Mouse (Mus musculus): Measurements from ENCODE around the gene Crybb2. TPM values are rescaled to one million over a fixed set of nuclear protein-coding genes. Genes with fewer than 3 reads are reported as not detected.
A peak's percentile ranks its signal among the peaks of the same experiment; 100 is the strongest.

The Crybb2 gene
- total RNA-seq, 1 experiment = not detected

- no peak overlapping the region for H3K4me3 ChIP-seq (ENCODE audit: insufficient read depth in 1 of 2, low read depth in 1 of 2, low read length in 2 of 2, poor library complexity in 1 of 2, severe bottlenecking in 1 of 2)
- no peak overlapping the region for H3K9ac ChIP-seq (ENCODE audit: insufficient read depth, low read depth, low read length, poor library complexity, severe bottlenecking)
- H3K4me1 ChIP-seq (ENCODE audit: control insufficient read depth in 2 of 2, insufficient read depth in 2 of 2, low read length in 2 of 2, poor library complexity in 1 of 2) = peaks cover 0 to 2% of the 10 kb centered on the region in 2 experiments; a peak in 1 of 4 replicates
- no peaks in the 10 kb centered on the region for H3K9me3 ChIP-seq (ENCODE audit: control insufficient read depth, insufficient read depth, low read depth, low read length)
- DNase-seq (ENCODE audit: low read depth, low spot score) = peak; percentile 66
- no peak overlapping the region for H3K27ac ChIP-seq (ENCODE audit: insufficient read depth, low read depth, low read length, poor library complexity, severe bottlenecking)
- in situ Hi-C loops (cut with MboI; ENCODE audit: low sequenced_read_pairs in 2 of 2, unreplicated experiment in 2 of 2) = loop anchor here (5.0 to 25.0 kb wide), 4 partner anchors 170 to 617 kb away; partner anchors contain the start of gene Gm6588 (in 1 of the 2)
- no peaks in the 10 kb centered on the region for H3K36me3 ChIP-seq (ENCODE audit: control insufficient read depth, insufficient read depth, low read length, poor library complexity, severe bottlenecking)
- TF ChIP-seq ZC3H11A (IDR thresholded peaks at IDR 0.05; ENCODE audit: borderline replicate concordance, low read depth, low read length) (peak; percentile 81), MAFK (IDR thresholded peaks at IDR 0.05; ENCODE audit: insufficient read depth, low read depth, low read length) (no peak)
These were observed 15.6 kb downstream of the Crybb2 start for GRCm38 (mm10) chr5:113054308-113054707.

DNA sequence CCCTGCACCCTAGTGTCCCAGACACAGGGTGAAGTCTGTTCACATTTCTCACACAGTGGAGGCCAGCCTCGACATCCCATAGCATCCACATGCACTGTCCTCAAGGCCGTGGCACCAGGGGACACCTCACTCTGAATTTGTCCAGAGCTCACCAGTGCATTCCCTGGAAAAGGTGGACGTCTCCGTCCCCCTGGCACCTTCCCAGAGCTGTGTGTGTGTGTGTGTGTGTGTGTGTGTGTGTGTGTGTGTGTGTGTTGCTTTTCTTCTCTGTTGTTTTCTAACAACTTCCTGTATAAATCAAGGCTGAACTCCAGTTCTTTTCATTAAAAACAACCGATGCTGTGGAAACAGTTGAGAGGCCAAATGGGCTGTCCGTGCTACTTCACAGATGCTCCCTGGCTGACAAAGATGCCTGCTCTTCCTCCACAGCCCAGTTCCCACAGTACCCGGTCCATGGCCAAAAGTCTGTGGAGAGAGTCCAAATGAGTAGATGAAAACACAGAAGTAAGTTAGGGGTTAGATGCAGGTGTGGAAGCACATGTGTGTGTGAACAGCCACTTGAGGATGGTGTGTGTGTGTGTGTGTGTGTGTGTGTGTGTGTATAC, 19.2 kb downstream of the Crybb2 start:
- in situ Hi-C loops (cut with MboI; ENCODE audit: low sequenced_read_pairs in 2 of 2, unreplicated experiment in 2 of 2) = loop anchor here (5.0 to 25.0 kb wide), 4 partner anchors 166 to 613 kb away; partner anchors contain the start of gene Gm6588 (in 1 of the 2)
- no peaks in the 10 kb centered on the region for H3K9me3 ChIP-seq (ENCODE audit: control insufficient read depth, insufficient read depth, low read depth, low read length)
- H3K4me3 ChIP-seq (ENCODE audit: insufficient read depth in 1 of 2, low read depth in 1 of 2, low read length in 2 of 2, poor library complexity in 1 of 2, severe bottlenecking in 1 of 2) = no peak overlapping the region
- no peaks in the 10 kb centered on the region for H3K36me3 ChIP-seq (ENCODE audit: control insufficient read depth, insufficient read depth, low read length, poor library complexity, severe bottlenecking)
- H3K27ac ChIP-seq (ENCODE audit: insufficient read depth, low read depth, low read length, poor library complexity, severe bottlenecking) = no peak overlapping the region
- H3K9ac ChIP-seq (ENCODE audit: insufficient read depth, low read depth, low read length, poor library complexity, severe bottlenecking) = no peak overlapping the region
- DNase-seq (ENCODE audit: low read depth, low spot score) = no peak
- no peak for TF ChIP-seq ZC3H11A (IDR thresholded peaks at IDR 0.05; ENCODE audit: borderline replicate concordance, low read depth, low read length)
- no peak for TF ChIP-seq ZNF384 (IDR thresholded peaks at IDR 0.05; ENCODE audit: low read depth, low read length)
- TF ChIP-seq CHD2 (IDR thresholded peaks at IDR 0.05; ENCODE audit: low read depth, low read length) = no peak
- TF ChIP-seq HCFC1 (IDR thresholded peaks at IDR 0.05; ENCODE audit: borderline replicate concordance, insufficient read depth, low read length) = no peak
- no peak for TF ChIP-seq MAFK (IDR thresholded peaks at IDR 0.05; ENCODE audit: insufficient read depth, low read depth, low read length)
- peaks cover 0 to 2% of the 10 kb centered on the region in 2 experiments; a peak in 1 of 4 replicates for H3K4me1 ChIP-seq (ENCODE audit: control insufficient read depth in 2 of 2, insufficient read depth in 2 of 2, low read length in 2 of 2, poor library complexity in 1 of 2)

- H3K4me3 ChIP-seq (ENCODE audit: insufficient read depth in 1 of 2, low read depth in 1 of 2, low read length in 2 of 2, poor library complexity in 1 of 2, severe bottlenecking in 1 of 2) = no peak overlapping the region
- DNase-seq (ENCODE audit: low read depth, low spot score) = no peak
- in situ Hi-C loops (cut with MboI; ENCODE audit: low sequenced_read_pairs in 2 of 2, unreplicated experiment in 2 of 2) = loop anchor here (5.0 to 25.0 kb wide), 4 partner anchors 165 to 613 kb away; partner anchors contain the start of gene Gm6588 (in 1 of the 2)
- H3K36me3 ChIP-seq (ENCODE audit: control insufficient read depth, insufficient read depth, low read length, poor library complexity, severe bottlenecking) = no peaks in the 10 kb centered on the region
- no peaks in the 10 kb centered on the region for H3K9me3 ChIP-seq (ENCODE audit: control insufficient read depth, insufficient read depth, low read depth, low read length)
- TF ChIP-seq ZC3H11A (IDR thresholded peaks at IDR 0.05; ENCODE audit: borderline replicate concordance, low read depth, low read length) (no peak), ZNF384 (IDR thresholded peaks at IDR 0.05; ENCODE audit: low read depth, low read length) (no peak), MAFK (IDR thresholded peaks at IDR 0.05; ENCODE audit: insufficient read depth, low read depth, low read length) (no peak), CHD2 (IDR thresholded peaks at IDR 0.05; ENCODE audit: low read depth, low read length) (no peak)
- H3K4me1 ChIP-seq (ENCODE audit: control insufficient read depth in 2 of 2, insufficient read depth in 2 of 2, low read length in 2 of 2, poor library complexity in 1 of 2) = peaks cover 0 to 5% of the 10 kb centered on the region in 2 experiments; a peak in 1 of 4 replicates
- H3K9ac ChIP-seq (ENCODE audit: insufficient read depth, low read depth, low read length, poor library complexity, severe bottlenecking) = no peak overlapping the region
- no peak overlapping the region for H3K27ac ChIP-seq (ENCODE audit: insufficient read depth, low read depth, low read length, poor library complexity, severe bottlenecking)
These were observed 20.0 kb downstream of the Crybb2 start for GRCm38 (mm10) chr5:113049876-113050275.

DNA sequence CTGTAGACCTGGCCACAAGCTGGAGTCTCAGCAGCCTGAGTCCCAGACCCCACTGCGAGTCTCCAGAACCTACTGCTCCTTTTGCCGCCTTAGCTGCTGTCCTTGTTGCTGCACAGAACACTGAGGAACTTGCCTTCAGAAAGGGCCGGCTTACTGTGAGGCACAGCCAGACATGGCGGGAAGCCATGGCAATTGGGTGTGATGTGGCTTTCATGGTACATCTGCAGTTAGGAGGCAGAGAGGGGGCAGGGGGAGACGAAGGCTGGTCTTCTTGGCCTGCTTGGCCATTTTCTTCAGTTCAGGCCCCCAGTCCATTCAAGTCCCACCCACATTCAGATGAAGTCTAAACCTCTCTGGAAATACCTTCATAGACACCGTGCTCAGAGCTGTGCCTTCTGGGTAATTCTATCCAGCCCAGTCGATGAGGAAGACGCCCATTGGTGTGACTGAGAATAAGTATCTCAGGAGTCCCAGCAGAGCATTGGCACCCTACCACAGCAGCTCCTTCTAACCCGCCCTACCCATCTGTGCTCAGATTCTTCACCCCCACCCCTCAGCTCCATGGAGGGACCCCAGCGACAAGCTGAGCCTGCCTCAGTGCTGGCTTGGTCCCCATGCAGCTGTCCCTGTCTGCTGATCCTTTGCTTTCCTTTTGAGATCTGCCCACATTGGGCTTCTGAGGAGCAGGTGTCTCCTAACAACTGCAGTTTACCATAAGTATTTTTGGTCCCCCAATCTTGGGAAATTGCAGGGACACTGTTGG, 24.2 kb downstream of the Crybb2 start:
- Histone ChIP-seq H3K9me3 (ENCODE audit: control insufficient read depth, insufficient read depth, low read depth, low read length) (no peaks in the 10 kb centered on the region), H3K27ac (ENCODE audit: insufficient read depth, low read depth, low read length, poor library complexity, severe bottlenecking) (no peak overlapping the region), H3K4me3 (ENCODE audit: insufficient read depth in 1 of 2, low read depth in 1 of 2, low read length in 2 of 2, poor library complexity in 1 of 2, severe bottlenecking in 1 of 2) (no peak overlapping the region), H3K4me1 (ENCODE audit: control insufficient read depth in 2 of 2, insufficient read depth in 2 of 2, low read length in 2 of 2, poor library complexity in 1 of 2) (peaks cover 0 to 3% of the 10 kb centered on the region in 2 experiments; a peak in 1 of 4 replicates), H3K9ac (ENCODE audit: insufficient read depth, low read depth, low read length, poor library complexity, severe bottlenecking) (no peak overlapping the region), H3K36me3 (ENCODE audit: control insufficient read depth, insufficient read depth, low read length, poor library complexity, severe bottlenecking) (no peaks in the 10 kb centered on the region)
- no peak for TF ChIP-seq ZC3H11A (IDR thresholded peaks at IDR 0.05; ENCODE audit: borderline replicate concordance, low read depth, low read length)
- TF ChIP-seq MAFK (IDR thresholded peaks at IDR 0.05; ENCODE audit: insufficient read depth, low read depth, low read length) = no peak
- no peak for TF ChIP-seq HCFC1 (IDR thresholded peaks at IDR 0.05; ENCODE audit: borderline replicate concordance, insufficient read depth, low read length)
- no peak for TF ChIP-seq CHD2 (IDR thresholded peaks at IDR 0.05; ENCODE audit: low read depth, low read length)
- TF ChIP-seq ZNF384 (IDR thresholded peaks at IDR 0.05; ENCODE audit: low read depth, low read length) = no peak
- in situ Hi-C loops (cut with MboI; ENCODE audit: low sequenced_read_pairs in 2 of 2, unreplicated experiment in 2 of 2) = no loop called here
- no peak for DNase-seq (ENCODE audit: low read depth, low spot score)

Measured in ES-E14 (cell line).